Mouse (Mus musculus) ES-Bruce4 (cell line): Measurements from ENCODE around the gene Drd4. TPM values are rescaled to one million over a fixed set of nuclear protein-coding genes. Genes with fewer than 3 reads are reported as not detected.

ENCODE experiments used
- H3K27ac ChIP-seq: 2 replicates; pipeline ENCODE4 v1.5.1; 2012; ENCODE audit warnings: low read length, inconsistent platforms; ENCODE audit not compliant: insufficient read depth
- H3K27me3 ChIP-seq: 2 replicates; pipeline ENCODE4 v1.6.1; 2012; ENCODE audit warnings: mild to moderate bottlenecking, low read length, inconsistent platforms; ENCODE audit not compliant: control insufficient read depth, poor library complexity, insufficient read depth, severe bottlenecking
- H3K36me3 ChIP-seq: 2 replicates; pipeline ENCODE4 v1.6.1; 2012; ENCODE audit warnings: inconsistent platforms, mild to moderate bottlenecking, low read length, moderate library complexity; ENCODE audit not compliant: control insufficient read depth, poor library complexity, insufficient read depth, severe bottlenecking
- H3K4me1 ChIP-seq: one replicate; pipeline ENCODE4 v1.8.1; 2011; ENCODE audit warnings: low read length; ENCODE audit not compliant: control insufficient read depth, insufficient read depth
- H3K4me3 ChIP-seq: 2 replicates; pipeline ENCODE4 v1.5.1; 2011; ENCODE audit warnings: low read depth, mild to moderate bottlenecking, low read length
- H3K9ac ChIP-seq: 2 replicates; pipeline ENCODE4 v1.6.1; 2012; ENCODE audit warnings: low read depth, mild to moderate bottlenecking, inconsistent platforms; ENCODE audit not compliant: poor library complexity, severe bottlenecking
- H3K9me3 ChIP-seq: replicated peaks from 2 replicates; pipeline ENCODE4 v1.6.1; 2012; ENCODE audit warnings: mild to moderate bottlenecking, low read length, inconsistent platforms; ENCODE audit not compliant: control insufficient read depth, poor library complexity, insufficient read depth, severe bottlenecking
- CTCF ChIP-seq: IDR thresholded peaks from one replicate; pipeline ENCODE4 v1.8.1; 2011; ENCODE audit warnings: low read depth, low read length
- EP300 ChIP-seq: IDR thresholded peaks from 2 replicates; pipeline ENCODE4 v1.6.1; 2011; ENCODE audit warnings: low read depth, low read length; ENCODE audit not compliant: insufficient read depth
- POLR2A ChIP-seq: IDR thresholded peaks from one replicate; pipeline ENCODE4 v1.8.1; 2011; ENCODE audit warnings: low read length; ENCODE audit not compliant: insufficient read depth
- polyA plus RNA-seq: library from polyadenylated mRNA; stranded (reverse); fragments of >200 nt; gene quantifications from 2 replicates; pipeline ENCODE4 v1.2.4, GENCODE M21; 2011; ENCODE audit warnings: low read depth; ENCODE audit not compliant: missing spikeins, insufficient read depth, insufficient read length

The Drd4 gene
- polyA plus RNA-seq, 1 experiment = 0.21 TPM

GRCm38 (mm10) chr7:141264761-141265410 is 26.9 kb upstream of the Drd4 start:
- no peak overlapping the region for H3K4me3 ChIP-seq
- TF ChIP-seq CTCF = peak; percentile 30
- no peak for TF ChIP-seq EP300
- H3K9me3 ChIP-seq = no peaks in the 10 kb centered on the region
- H3K9ac ChIP-seq = no peak overlapping the region
- H3K4me1 ChIP-seq = no peaks in the 10 kb centered on the region
- peaks cover 25% of the 10 kb centered on the region for H3K36me3 ChIP-seq
- no peaks in the 10 kb centered on the region for H3K27me3 ChIP-seq
- H3K27ac ChIP-seq = no peak overlapping the region

- no peaks in the 10 kb centered on the region for H3K4me1 ChIP-seq
- H3K36me3 ChIP-seq = peaks cover 20% of the 10 kb centered on the region
- no peak for TF ChIP-seq EP300
- no peak for TF ChIP-seq CTCF
- TF ChIP-seq POLR2A = no peak
- H3K4me3 ChIP-seq = no peak overlapping the region
- no peak overlapping the region for H3K27ac ChIP-seq
- H3K9ac ChIP-seq = no peak overlapping the region
- H3K27me3 ChIP-seq = no peaks in the 10 kb centered on the region
- H3K9me3 ChIP-seq = no peaks in the 10 kb centered on the region
These were observed 26.4 kb upstream of the Drd4 start for GRCm38 (mm10) chr7:141265411-141265738.

GRCm38 (mm10) chr7:141265739-141266561 is 25.9 kb upstream of the Drd4 start, which contains the start of gene Irf7:
Irf7 (minus strand) TSS chr7:141266481.
- Histone ChIP-seq H3K4me3 (no peak within 1 kb of the TSS), H3K9ac (no peak within 1 kb of the TSS), H3K9me3 (no peaks in the 10 kb centered on the region), H3K27me3 (no peaks in the 10 kb centered on the region), H3K4me1 (no peaks in the 10 kb centered on the region), H3K36me3 (peaks cover 14% of the 10 kb centered on the region), H3K27ac (no peak within 1 kb of the TSS)
- no peak for TF ChIP-seq EP300
- TF ChIP-seq CTCF = no peak
- TF ChIP-seq POLR2A = no peak

- no peaks in the 10 kb centered on the region for H3K36me3 ChIP-seq
- no peaks in the 10 kb centered on the region for H3K9me3 ChIP-seq
- no peaks in the 10 kb centered on the region for H3K4me1 ChIP-seq
- H3K9ac ChIP-seq = no peak overlapping the region
- peak overlapping the region; percentile 51 for H3K4me3 ChIP-seq
- TF ChIP-seq CTCF (no peak), EP300 (no peak), POLR2A (no peak)
- no peaks in the 10 kb centered on the region for H3K27me3 ChIP-seq
- no peak overlapping the region for H3K27ac ChIP-seq
These were observed 23.1 kb upstream of the Drd4 start for GRCm38 (mm10) chr7:141268466-141269272.

- Histone ChIP-seq H3K4me3 (peak overlapping the region; percentile 51), H3K9me3 (no peaks in the 10 kb centered on the region), H3K9ac (no peak overlapping the region), H3K27me3 (no peaks in the 10 kb centered on the region), H3K36me3 (no peaks in the 10 kb centered on the region), H3K27ac (no peak overlapping the region), H3K4me1 (no peaks in the 10 kb centered on the region)
- no peak for TF ChIP-seq EP300
- TF ChIP-seq CTCF = no peak
- TF ChIP-seq POLR2A = no peak
These were observed 22.6 kb upstream of the Drd4 start for GRCm38 (mm10) chr7:141269273-141269545.

GRCm38 (mm10) chr7:141270631-141271030 is 21.2 kb upstream of the Drd4 start:
- no peak overlapping the region for H3K9ac ChIP-seq
- TF ChIP-seq CTCF = no peak
- TF ChIP-seq POLR2A = no peak
- no peak for TF ChIP-seq EP300
- H3K9me3 ChIP-seq = no peaks in the 10 kb centered on the region
- no peaks in the 10 kb centered on the region for H3K36me3 ChIP-seq
- no peak overlapping the region for H3K4me3 ChIP-seq
- no peaks in the 10 kb centered on the region for H3K27me3 ChIP-seq
- H3K27ac ChIP-seq = no peak overlapping the region
- no peaks in the 10 kb centered on the region for H3K4me1 ChIP-seq
